Mouse (Mus musculus) c-Kit-positive CD71-positive TER-119-positive erythroid progenitor cells, embryonic 14.5 days (primary cell): ENCODE measurements around the gene Ppp2r2c.

Experiments
- DNase-seq: peaks from one replicate; pipeline ENCODE4 v3.0.0-alpha.2; 2013; ENCODE audit warnings: low spot score

The Ppp2r2c gene

GRCm38 (mm10) chr5:36868266-36869090 is at the start of gene Ppp2r2c:
Gene Ppp2r2c, plus strand, starts transcription at chr5:36868513.
- no peak for DNase-seq

- DNase-seq = no peak
Measured at GRCm38 (mm10) chr5:36819742-36820141, 48.6 kb upstream of the Ppp2r2c start.

DNA sequence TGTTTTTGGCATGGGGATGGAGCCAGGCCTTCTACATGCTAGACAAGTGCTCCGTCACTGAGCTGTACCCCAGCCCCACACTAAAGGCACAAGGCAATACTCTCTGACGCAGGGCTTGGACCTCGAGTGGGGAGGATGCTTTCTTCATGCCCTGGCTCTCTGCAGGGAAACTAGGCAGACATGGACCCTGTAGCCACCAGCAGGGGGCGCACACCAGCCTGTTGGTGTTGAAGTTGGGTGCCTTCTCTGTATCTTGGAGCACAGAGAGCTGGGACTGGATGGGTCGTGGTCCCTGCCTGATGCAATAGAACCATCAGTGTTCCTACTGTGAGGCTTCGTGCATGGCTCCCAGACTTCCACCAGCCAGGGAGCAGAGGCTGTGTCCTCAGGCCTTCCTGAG is 48.2 kb upstream of the Ppp2r2c start:
- peak; percentile 53 for DNase-seq

DNA sequence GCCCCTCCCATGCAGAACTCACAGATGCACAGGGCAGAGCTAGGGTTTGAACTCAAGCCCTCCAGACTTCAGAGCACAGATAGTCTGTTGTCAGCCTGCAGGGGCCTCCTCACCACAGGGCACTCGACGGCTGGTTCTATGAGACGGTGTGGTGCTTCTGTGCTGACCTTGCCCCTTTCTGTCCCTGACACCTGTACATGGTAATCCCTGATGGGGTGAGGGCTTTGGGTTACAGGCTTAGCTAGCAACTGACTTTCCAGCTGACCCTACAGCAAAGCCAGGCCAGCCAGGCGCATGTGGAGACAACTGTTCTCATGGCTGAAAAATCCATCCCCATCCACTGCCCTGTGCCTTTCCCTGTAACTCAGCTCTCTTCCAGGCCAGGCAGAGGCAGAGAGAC is 45.4 kb upstream of the Ppp2r2c start:
- no peak for DNase-seq

GRCm38 (mm10) chr5:36829098-36829497 is 39.2 kb upstream of the Ppp2r2c start:
- DNase-seq = no peak

GRCm38 (mm10) chr5:36829913-36830879 is 38.1 kb upstream of the Ppp2r2c start, which contains the start of gene Man2b2:
Gene Man2b2, minus strand, starts transcription at chr5:36830653.
- peak; percentile 82 for DNase-seq

DNA sequence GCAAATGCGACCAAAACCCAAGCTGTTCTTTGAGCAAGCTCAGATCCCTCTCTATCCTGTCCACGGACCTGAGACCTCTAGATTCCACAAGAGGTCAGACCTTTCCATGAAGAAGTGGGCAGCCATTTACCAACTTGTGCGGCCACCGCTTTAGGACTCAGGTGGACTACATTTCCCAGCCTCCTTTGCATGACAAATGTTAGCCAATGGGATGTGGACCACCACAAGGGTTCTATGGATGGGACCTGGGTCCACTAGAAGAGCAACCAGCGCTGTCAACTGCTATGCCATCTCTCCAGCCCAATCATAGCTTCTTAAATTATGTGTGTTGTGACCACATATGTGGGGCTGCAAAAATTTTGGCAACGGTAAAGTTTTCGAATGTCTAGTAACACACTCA is 37.0 kb upstream of the Ppp2r2c start:
- DNase-seq = no peak

GRCm38 (mm10) chr5:36835933-36836332 is 32.4 kb upstream of the Ppp2r2c start:
- peak; percentile 59 for DNase-seq

- DNase-seq = no peak
Measured at GRCm38 (mm10) chr5:36839032-36839431, 29.3 kb upstream of the Ppp2r2c start.

DNA sequence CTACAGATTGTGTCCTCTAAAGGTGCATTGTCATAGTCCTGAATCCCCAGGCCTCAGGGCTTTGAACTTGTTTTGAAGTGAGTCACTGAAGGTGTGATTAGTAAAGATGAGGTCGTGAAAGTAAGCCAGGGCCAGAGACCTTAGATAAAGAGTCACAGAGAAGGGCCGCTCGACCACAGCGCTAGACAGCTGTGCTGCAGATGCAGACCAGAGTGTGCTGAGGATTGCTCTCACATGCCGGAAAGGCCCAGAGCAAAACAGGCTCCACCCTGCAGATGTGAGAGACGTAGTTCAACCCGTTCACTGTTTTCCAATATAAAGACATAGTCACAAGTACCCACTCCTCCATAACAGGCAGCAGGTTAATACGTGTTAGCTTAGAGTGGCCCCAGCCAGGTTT is 28.7 kb upstream of the Ppp2r2c start:
- DNase-seq = no peak

- no peak for DNase-seq
Measured at GRCm38 (mm10) chr5:36840092-36840491, 28.2 kb upstream of the Ppp2r2c start.

DNA sequence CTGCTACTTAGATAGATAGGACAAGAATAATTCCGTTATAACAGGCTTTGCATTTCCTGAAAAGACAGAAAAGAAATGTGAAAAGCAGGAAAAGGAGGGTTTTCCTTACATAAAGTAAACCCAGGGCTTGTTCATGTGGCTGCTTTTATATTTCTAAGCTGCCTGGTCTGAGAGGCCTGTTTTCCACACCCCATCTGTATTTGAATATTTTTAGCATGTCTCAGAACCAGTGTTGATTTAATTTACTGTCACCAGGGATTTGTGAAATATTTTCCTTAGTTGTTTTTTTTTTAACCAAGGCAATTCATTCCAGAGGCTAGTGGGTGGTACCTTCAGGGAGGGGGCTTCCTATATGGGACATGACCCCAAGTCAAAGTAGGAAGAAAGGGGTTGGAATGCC is 26.6 kb upstream of the Ppp2r2c start:
- DNase-seq = no peak

GRCm38 (mm10) chr5:36844490-36844889 is 23.8 kb upstream of the Ppp2r2c start:
- DNase-seq = no peak

- no peak for DNase-seq
Measured at GRCm38 (mm10) chr5:36851572-36851971, 16.7 kb upstream of the Ppp2r2c start.

GRCm38 (mm10) chr5:36855180-36855579 is 13.1 kb upstream of the Ppp2r2c start:
- DNase-seq = no peak

- no peak for DNase-seq
Measured at GRCm38 (mm10) chr5:36856529-36856928, 11.8 kb upstream of the Ppp2r2c start.

DNA sequence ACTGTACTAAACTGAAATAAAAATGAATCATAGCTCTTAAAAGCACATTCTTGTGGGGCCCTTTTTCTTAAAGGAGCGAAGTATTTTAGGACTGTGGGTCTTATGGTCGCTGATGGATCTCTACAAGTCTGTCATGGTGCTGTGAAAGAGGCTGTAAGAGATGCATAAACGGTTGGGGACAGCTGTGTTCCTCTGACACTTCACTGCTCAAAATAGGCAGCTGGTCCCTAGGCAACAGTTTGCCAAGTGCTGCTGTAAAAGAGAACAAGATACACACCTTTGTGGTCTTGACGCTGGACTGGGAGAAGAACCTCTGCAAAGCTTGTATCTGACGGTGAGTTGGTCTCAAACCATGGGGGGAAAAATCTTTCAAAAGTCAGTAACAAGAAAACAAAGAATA is 10.8 kb upstream of the Ppp2r2c start:
- no peak for DNase-seq

GRCm38 (mm10) chr5:36861084-36861483 is 7.2 kb upstream of the Ppp2r2c start:
- DNase-seq = peak; percentile 10

DNA sequence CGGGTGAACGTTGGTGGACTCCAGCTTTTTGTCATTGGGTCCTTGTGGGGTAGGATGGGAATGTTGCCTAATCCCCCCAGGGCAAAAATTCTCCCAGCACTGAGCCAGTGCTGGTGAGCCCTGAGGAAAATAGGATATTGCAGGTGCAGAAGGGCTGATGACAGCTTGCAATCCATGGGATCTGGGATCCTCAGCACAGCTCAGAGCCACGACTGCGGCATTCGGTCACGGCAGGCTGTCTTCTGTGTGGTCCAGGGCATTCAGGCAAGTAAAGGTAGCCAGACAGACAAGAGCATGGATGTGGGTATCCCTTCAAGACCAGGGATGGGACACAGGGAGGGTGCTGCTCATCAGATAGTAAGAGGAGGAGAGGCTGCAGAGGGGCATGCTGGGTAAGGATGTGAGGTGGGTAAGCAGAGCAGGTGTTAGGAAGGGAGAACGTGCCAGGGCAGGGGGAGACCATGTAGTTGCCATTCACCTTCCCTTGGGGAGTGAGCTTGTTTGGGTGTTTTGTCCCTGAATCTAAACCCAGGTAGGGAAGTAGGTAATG is 1.5 kb upstream of the Ppp2r2c start:
- DNase-seq = no peak

DNA sequence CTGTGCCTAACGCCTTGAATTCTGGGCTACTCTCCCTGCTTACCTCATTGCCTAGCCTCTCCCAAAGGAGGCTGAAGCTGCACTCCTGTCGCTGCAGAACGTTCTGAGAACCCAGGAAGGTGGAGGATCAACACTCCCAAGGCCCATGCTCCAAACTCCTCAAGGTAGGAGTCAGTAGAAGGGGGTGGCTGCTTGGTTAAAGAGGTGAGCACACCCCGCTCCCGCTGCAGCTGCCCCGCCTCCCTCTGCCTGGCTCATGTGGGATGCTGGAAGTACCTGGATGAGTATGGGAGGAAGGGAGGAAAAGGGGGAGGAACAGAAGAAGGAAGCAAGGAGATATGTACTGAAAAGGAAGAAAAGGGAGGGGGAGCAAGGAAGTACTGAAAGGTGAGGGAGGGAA is 752 bp upstream of the Ppp2r2c start:
- DNase-seq = no peak

- no peak for DNase-seq
Measured at GRCm38 (mm10) chr5:36869186-36869577, 869 bp downstream of the Ppp2r2c start.

DNA sequence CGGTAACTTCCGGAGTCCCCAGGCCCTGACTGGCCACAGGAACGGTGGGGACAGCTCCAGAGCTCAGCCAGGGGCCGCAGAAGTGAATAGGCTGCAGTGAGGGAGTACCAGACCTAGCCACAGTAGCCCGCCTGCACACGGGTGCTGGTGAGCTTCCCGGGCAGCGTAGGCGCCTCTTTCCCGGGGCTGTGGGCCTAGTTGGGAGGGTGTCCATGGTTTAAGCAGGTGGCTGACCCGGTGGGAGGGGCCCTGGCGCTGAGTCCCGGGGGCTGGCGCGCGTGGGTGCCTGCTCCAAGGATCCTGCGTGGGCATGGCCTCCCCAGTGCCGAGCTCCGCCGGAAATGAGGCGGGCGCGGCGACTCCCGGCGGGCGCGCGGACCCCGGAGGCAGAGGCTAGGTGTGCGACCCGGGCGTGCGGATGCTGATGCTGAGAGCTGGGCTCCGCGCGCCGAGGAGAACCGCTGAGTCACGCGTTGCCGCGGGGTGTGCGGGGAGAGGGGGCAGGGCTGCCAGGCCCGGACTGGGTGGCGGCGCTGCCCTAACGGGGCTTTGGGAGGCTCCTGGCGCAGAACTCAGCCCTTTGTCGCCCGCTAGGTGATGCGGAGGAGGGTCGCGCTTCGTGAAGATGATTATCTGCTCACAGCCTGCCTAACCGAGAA is 1.4 kb downstream of the Ppp2r2c start:
- DNase-seq = no peak
